ENCODE assay signal across 15 mouse cellular contexts in genomic region chr8:26886783-26887486, GRCm38 (mm10).
DNase-seq lines count a peak whose midpoint lies in the region; ATAC-seq and TF ChIP-seq lines count a peak whose summit lies in the region.
"Had no signal": no experiment of that assay in that cellular context is flagged by ENCODE, and none has a peak within 500 bp of the region (broad histone marks: within the 10 kb centered on the region; RNA-seq: fewer than 3 reads in every experiment).

No protein-coding gene starts in this region.

- H3K9ac ChIP-seq in kidney, postnatal 0 days (ENCODE audit: low read depth, low read length) = no peak overlapping the region
- H3K9ac ChIP-seq in limb, embryonic 15.5 days = no peak overlapping the region
- no peak overlapping the region for H3K9ac ChIP-seq in stomach, embryonic 16.5 days (ENCODE audit: low read length)
- H3K9ac ChIP-seq in liver, embryonic 11.5 days (ENCODE audit: low read depth, low read length) = no peak overlapping the region
- H3K9ac ChIP-seq: embryonic facial prominence, embryonic 12.5 days; limb, embryonic 12.5 days; neural tube, embryonic 13.5 days had no signal

- no peaks in the 10 kb centered on the region; the same call in 1 of the 2 replicates for H3K4me1 ChIP-seq in kidney, postnatal 0 days (replicated peaks; ENCODE audit: insufficient read depth, low read length)
- H3K4me1 ChIP-seq in limb, embryonic 15.5 days = peaks cover 20% of the 10 kb centered on the region
- H3K4me1 ChIP-seq in stomach, embryonic 16.5 days (ENCODE audit: control insufficient read depth, insufficient read depth, low read length) = peaks cover 19% of the 10 kb centered on the region
- peaks cover 6% of the 10 kb centered on the region; the same call in 1 of the 2 replicates for H3K4me1 ChIP-seq in liver, embryonic 11.5 days (replicated peaks; ENCODE audit: control insufficient read depth, insufficient read depth, low read length)

- ATAC-seq in kidney, postnatal 0 days (replicated peaks; ENCODE audit: low FRiP score, low read depth) = peak; percentile 74
- peak; percentile 36; the same call in 1 of the 2 replicates for ATAC-seq in limb, embryonic 15.5 days (ENCODE audit: insufficient number of reproducible peaks, low FRiP score, low TSS enrichment, low read depth)
- peak; percentile 40; the same call in 1 of the 2 replicates for ATAC-seq in stomach, embryonic 16.5 days (ENCODE audit: insufficient read depth, low FRiP score)
- no peak for ATAC-seq in liver, embryonic 11.5 days (replicated peaks; ENCODE audit: low FRiP score)

- H3K36me3 ChIP-seq in kidney, postnatal 0 days (ENCODE audit: insufficient read depth, low read length) = no peaks in the 10 kb centered on the region
- no peaks in the 10 kb centered on the region for H3K36me3 ChIP-seq in limb, embryonic 15.5 days
- no peaks in the 10 kb centered on the region for H3K36me3 ChIP-seq in stomach, embryonic 16.5 days (ENCODE audit: control insufficient read depth, insufficient read depth, low read length)
- H3K36me3 ChIP-seq in liver, embryonic 11.5 days (ENCODE audit: control insufficient read depth, insufficient read depth, low read length) = no peaks in the 10 kb centered on the region
- H3K36me3 ChIP-seq: embryonic facial prominence, embryonic 12.5 days; limb, embryonic 12.5 days; midbrain, embryonic 10.5 days; neural tube, embryonic 13.5 days had no signal

- no peaks in the 10 kb centered on the region for H3K9me3 ChIP-seq in kidney, postnatal 0 days (replicated peaks; ENCODE audit: low read length)
- H3K9me3 ChIP-seq in limb, embryonic 15.5 days = no peaks in the 10 kb centered on the region
- H3K9me3 ChIP-seq in stomach, embryonic 16.5 days (replicated peaks; ENCODE audit: control insufficient read depth, low read length) = no peaks in the 10 kb centered on the region
- no peaks in the 10 kb centered on the region for H3K9me3 ChIP-seq in liver, embryonic 11.5 days (ENCODE audit: control insufficient read depth, low read length)
- H3K9me3 ChIP-seq: embryonic facial prominence, embryonic 12.5 days; limb, embryonic 12.5 days; midbrain, embryonic 10.5 days; neural tube, embryonic 13.5 days had no signal

- peak; percentile 60 for DNase-seq in kidney, postnatal 0 days (ENCODE audit: low spot score)
- DNase-seq in kidney, adult 18-20 months = no peak
- peak; percentile 38 for DNase-seq in forelimb bud, embryonic 11.5 days (ENCODE audit: low read depth, low spot score)
- DNase-seq in left cerebral cortex, adult 9 months (ENCODE audit: low spot score in 2 of 2) = no peak
- no peak for DNase-seq in layer of hippocampus, postnatal 14 days (ENCODE audit: low spot score in 2 of 2)
- DNase-seq in liver, embryonic 11.5 days (ENCODE audit: low spot score) = no peak
- DNase-seq: cerebellum, adult 11 months; right cerebral cortex, postnatal 4 days; thymus, adult 18-20 months had no signal

- no peak overlapping the region for H3K27ac ChIP-seq in kidney, postnatal 0 days
- H3K27ac ChIP-seq in limb, embryonic 15.5 days = no peak overlapping the region
- peak overlapping the region; percentile 56; the same call in 1 of the 2 replicates for H3K27ac ChIP-seq in stomach, embryonic 16.5 days (ENCODE audit: low read length)
- no peak overlapping the region for H3K27ac ChIP-seq in liver, embryonic 11.5 days (ENCODE audit: low read depth, low read length)
- H3K27ac ChIP-seq: embryonic facial prominence, embryonic 12.5 days; limb, embryonic 12.5 days; midbrain, embryonic 10.5 days; neural tube, embryonic 13.5 days had no signal

- 71% methylated on average over 13 of the region's 13 CpGs for WGBS in kidney, postnatal 0 days
- WGBS in limb, embryonic 15.5 days = 62% methylated on average over 13 of the region's 13 CpGs
- 71% methylated on average over 13 of the region's 13 CpGs for WGBS in stomach, embryonic 16.5 days
- WGBS in liver, embryonic 11.5 days = 67% methylated on average over 13 of the region's 13 CpGs

- no peak overlapping the region for H3K4me3 ChIP-seq in kidney, postnatal 0 days (replicated peaks; ENCODE audit: low read depth, low read length)
- no peak overlapping the region for H3K4me3 ChIP-seq in limb, embryonic 15.5 days
- no peak overlapping the region for H3K4me3 ChIP-seq in stomach, embryonic 16.5 days (replicated peaks; ENCODE audit: low read length)
- H3K4me3 ChIP-seq in liver, embryonic 11.5 days (ENCODE audit: low read depth, low read length) = no peak overlapping the region
- H3K4me3 ChIP-seq: embryonic facial prominence, embryonic 12.5 days; limb, embryonic 12.5 days; midbrain, embryonic 10.5 days; neural tube, embryonic 13.5 days had no signal

- no peaks in the 10 kb centered on the region for H3K27me3 ChIP-seq in kidney, postnatal 0 days (ENCODE audit: insufficient read depth, low read length)
- H3K27me3 ChIP-seq in limb, embryonic 15.5 days = peaks cover 4% of the 10 kb centered on the region; the same call in 1 of the 2 replicates
- H3K27me3 ChIP-seq in stomach, embryonic 16.5 days (ENCODE audit: control insufficient read depth, insufficient read depth, low read length) = no peaks in the 10 kb centered on the region; the same call in 1 of the 2 replicates
- no peaks in the 10 kb centered on the region for H3K27me3 ChIP-seq in liver, embryonic 11.5 days (replicated peaks; ENCODE audit: control insufficient read depth, insufficient read depth, low read length)
- H3K27me3 ChIP-seq: embryonic facial prominence, embryonic 12.5 days had no signal

- no peak overlapping the region for H3K4me2 ChIP-seq in kidney, postnatal 0 days (ENCODE audit: low read length)
- H3K4me2 ChIP-seq in limb, embryonic 15.5 days = no peak overlapping the region
- H3K4me2 ChIP-seq in stomach, embryonic 16.5 days (ENCODE audit: low read depth, low read length) = no peak overlapping the region
- H3K4me2 ChIP-seq in liver, embryonic 11.5 days = no peak overlapping the region
- H3K4me2 ChIP-seq: embryonic facial prominence, embryonic 12.5 days; limb, embryonic 12.5 days; neural tube, embryonic 13.5 days had no signal

- TF ChIP-seq CTCF in kidney, postnatal 0 days (IDR thresholded peaks at IDR 0.05; ENCODE audit: low read depth) = no peak

Comparison
In these comparisons a context has a peak if more than half of its experiments do, and no peak if none do; other contexts are left out.
1. DNase-seq: peak in kidney, postnatal 0 days (single experiment) and forelimb bud, embryonic 11.5 days (single experiment); none in kidney, adult 18-20 months (single experiment), left cerebral cortex, adult 9 months (0 of 2), layer of hippocampus, postnatal 14 days (0 of 2) and liver, embryonic 11.5 days (single experiment).